Mouse (Mus musculus) adrenal gland (tissue): ENCODE data around the gene Scn4a.
"Not testable (repeated sequence)": the region's sequence is repeated elsewhere in the genome, so short reads cannot be mapped to it uniquely, and the experiment has no call there.

Source experiments
- intact Hi-C: fragments of 180-260 bp; cut with DNase I; formaldehyde crosslinking; loops from one replicate; pipeline ENCODE4 v1.15.1; 2025

Gene Scn4a

GRCm38 (mm10) chr11:106359350-106359749, 6.3 kb upstream of the Scn4a start:
- intact Hi-C loops, result no loop called here

DNA sequence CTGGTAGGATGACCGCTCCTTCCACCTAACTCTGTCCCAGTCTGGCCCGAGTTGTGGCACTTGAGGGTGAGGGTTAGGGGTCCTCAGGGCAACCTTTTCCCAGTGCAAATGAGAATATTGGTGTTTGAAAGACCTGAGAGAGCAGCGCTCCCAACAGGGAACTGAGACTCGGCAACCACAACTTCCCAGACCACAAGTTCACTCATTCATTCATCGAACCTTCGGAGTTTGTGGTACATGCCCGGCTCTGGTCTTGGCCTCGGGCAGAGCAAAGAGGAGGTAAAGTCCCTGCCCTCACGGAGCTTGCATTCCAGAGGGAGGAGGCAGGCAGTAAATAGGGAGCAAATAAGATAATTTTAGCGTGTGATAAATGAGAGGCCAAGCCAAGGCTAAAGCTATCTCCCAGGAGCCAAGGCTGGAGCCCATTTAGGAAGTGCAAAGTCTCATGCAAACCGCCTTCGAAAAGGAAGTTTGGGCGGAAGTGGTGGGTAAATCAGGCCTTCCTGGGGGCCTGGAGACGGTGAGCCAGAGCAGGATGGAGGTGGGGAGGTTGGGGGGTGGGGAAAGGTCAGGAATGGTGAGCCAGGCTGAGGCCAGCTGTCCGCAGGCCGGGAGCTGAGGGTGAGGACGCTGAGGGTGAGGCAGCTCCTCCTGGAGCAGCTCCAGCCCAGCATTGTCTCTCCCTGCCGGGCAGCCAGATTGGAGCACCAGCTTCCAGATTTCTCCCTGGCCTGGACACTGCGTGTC, 2.5 kb upstream of the Scn4a start:
- intact Hi-C loops, result no loop called here

DNA sequence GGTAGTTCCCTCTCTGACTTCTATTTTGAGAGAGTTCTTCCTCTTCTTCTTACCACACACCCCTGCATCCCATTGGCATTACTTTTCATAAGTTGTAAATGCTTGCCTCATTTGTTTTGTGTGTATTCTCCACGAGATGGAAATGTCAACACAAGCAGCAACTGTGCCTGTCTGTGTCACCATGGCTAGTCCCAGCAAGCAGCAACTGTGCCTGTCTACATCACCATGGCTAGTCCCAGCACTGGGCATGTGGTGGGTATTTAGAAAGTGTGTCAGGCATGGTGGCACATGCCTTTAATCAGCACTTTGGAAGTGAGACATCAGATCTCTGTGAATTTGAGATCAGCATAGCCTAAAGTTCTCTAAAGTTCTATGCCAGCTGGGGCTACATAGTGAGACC, 1.1 kb upstream of the Scn4a start:
- intact Hi-C loops, result no loop called here

GRCm38 (mm10) chr11:106351941-106352340, 1.1 kb downstream of the Scn4a start:
- intact Hi-C loops, result no loop called here

DNA sequence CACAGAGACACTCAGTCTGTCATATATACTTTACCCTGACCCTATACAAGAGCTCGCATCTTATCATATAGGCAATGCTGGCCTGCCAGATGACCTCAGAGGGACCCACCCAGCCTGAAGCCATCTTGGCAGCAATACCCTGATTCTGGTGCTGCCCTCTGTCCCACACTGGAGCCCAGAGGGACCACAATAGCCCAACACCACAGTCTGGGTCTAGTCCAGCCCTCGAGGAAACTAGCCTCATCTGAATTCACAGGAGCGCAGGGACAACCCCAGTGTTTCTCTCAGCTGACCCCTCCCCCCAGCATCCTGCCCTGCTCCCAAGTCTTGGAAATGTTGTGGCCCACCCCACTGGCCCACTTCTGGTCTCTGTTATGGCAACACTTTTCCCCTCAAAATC, 1.8 kb downstream of the Scn4a start:
- intact Hi-C loops, result no loop called here

DNA sequence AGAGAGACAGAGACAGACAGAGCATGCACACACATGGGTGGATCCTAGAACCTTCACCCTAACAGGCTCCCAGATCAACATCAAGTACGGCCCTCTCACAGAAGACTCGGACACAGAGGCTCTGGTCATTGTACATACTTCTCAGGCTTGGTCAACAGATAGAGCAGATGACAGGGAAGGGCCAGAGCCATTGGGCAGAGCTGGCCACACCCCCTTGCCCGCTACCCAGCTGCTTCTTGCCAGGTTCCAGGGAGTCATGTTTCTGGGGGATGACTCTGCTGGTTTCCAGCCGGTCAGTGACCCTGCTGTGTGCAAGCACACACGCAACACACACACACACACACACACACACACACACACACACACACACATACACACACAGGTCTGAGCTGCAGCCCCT, 2.2 kb downstream of the Scn4a start:
- intact Hi-C loops, result no loop called here

DNA sequence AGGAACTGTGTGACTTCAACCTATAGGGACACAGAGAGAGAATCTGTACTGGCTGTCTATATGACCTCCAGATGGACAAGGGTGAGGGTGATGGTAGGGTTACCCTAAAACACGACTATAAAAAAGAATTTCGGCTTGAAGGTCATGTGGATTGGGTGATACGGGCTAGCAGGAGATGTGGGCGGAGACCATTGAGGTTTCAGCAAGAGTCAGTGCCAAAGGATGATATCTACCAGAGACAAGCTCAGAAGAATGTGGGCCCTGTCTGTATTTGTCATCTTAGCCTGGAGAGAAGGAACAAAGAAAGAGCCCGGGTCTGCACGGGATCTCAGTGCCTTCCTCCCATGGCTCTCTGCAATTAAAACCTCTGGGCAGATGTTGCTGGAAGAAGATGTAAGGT, 3.3 kb downstream of the Scn4a start:
- intact Hi-C loops, result no loop called here

- intact Hi-C loops, result no loop called here
These were observed 8.2 kb downstream of the Scn4a start for GRCm38 (mm10) chr11:106344910-106345309.

GRCm38 (mm10) chr11:106340990-106341520, 12.0 kb downstream of the Scn4a start:
- intact Hi-C loops, result no loop called here

DNA sequence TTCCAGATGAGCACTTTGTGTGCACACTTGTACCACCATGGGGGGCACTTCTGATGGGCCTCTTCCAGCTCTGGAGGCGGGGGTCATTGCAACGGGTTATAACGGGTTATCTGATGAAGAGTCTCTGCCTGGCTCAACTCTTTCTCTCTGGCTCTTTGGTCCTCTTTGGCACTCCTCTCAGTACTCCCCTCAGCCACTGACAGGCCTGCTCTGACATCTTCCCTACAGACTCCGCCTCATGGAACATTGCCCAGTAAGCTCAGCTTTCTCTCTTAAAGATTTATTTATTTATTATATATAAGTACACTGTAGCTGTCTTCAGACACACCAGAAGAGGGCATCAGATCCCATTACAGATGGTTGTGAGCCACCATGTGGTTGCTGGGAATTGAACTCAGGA, 13.8 kb downstream of the Scn4a start:
- intact Hi-C loops, result not testable (repeated sequence)

DNA sequence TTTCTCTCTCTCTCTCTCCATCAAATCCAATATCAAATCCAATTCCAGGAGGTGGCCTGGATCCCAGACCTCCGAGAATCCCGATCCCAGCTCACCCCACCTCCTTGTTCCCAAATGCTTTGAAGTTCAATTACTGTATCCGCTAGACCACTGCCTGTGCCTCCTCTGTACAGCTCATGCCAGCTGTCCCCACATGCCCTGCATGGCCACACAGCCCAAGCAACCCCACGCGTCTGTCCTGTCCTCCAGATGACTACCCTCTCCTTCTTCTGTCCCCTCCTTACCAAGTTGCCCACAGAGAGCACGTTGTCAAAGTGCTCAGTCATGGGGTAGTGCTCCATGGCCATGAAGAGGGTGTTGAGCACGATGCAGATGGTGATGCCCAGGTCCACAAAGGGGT, 14.2 kb downstream of the Scn4a start:
- intact Hi-C loops, result no loop called here

DNA sequence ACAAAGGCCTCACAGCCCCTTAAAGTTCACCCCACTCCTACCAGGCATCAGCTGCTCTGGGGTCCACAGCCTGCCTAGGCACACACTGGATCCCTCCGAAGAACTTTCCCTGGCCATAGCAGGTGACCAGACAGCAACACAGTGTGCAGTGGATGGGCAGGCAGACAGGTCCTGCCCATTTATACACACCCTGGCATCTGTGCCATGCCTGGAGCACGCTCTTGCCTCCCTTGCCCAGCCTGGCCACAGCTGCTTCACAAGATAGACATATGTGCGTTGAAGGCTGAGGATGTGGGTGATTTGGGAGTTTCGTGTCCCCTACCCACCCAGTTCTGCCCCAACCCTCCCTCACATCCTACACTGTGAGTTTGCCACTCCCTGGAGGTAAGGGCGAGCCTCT, 15.1 kb downstream of the Scn4a start:
- intact Hi-C loops, result no loop called here

DNA sequence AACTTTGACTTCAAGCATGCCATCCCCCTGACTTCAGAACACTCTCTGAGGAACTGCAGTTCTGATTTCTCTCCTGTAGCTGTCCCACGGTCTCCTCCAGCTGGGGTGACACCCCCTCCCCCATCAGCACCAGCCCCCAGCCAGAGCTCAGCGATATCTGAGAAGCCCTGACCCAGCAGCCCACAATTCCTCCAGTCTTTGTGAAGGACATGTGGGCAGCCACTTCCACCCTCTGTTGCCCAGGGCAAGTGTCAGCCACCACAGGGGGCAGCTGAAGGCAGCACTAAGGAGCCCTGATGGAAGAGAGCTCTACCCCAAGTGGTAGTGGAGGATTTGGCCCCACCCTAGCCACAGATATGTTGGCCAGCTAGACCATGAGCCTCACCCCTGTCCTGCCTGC, 19.0 kb downstream of the Scn4a start:
- intact Hi-C loops, result no loop called here

- intact Hi-C loops, result no loop called here
These were observed 20.6 kb downstream of the Scn4a start for GRCm38 (mm10) chr11:106332458-106332857.

DNA sequence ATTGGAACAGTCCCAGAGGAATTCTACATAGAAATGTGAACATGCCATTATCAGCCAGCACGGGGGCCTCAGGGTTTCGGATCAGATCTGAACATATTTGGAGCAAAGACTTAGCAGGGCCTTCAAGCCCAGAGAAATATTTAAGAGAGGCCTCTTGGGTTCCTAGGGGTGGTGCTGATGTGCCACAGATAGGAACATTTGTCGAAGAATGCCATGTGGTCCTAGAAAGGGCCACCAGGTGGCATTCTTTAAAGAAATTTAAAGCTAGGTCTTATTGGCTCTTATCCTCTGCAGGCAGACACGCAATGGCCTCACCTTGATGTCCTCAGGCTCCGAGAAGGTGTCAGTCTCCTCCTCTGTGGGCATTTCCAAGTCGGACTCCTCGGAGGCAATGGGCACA, 23.4 kb downstream of the Scn4a start:
- intact Hi-C loops, result loop anchor here (5.0 kb wide), 1 partner anchor 33 kb away; no protein-coding TSS in a partner anchor

GRCm38 (mm10) chr11:106329128-106329527, 24.0 kb downstream of the Scn4a start:
- intact Hi-C loops, result loop anchor here (5.0 kb wide), 1 partner anchor 33 kb away; no protein-coding TSS in a partner anchor

GRCm38 (mm10) chr11:106328521-106328920, 24.6 kb downstream of the Scn4a start:
- intact Hi-C loops, result loop anchor here (5.0 kb wide), 1 partner anchor 34 kb away; no protein-coding TSS in a partner anchor

DNA sequence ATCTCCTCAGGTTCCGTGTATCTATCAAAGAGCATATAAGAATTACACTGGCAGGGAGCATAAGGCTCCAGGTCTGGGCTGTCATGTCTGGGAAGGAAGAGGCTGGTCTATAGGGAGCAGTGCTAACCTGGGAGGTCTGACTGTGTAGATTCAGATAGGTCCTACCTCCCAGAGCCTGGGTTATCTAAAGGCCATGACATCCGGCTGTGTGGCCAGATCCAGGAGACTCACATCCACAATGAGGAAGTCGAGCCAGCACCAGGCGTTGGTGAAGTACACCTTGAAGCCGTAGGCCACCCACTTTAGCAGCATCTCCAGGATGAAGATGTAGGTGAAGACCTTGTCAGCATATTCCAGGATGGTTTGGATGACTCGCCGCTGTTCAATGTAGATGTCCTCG, 26.6 kb downstream of the Scn4a start:
- intact Hi-C loops, result loop anchor here (5.0 kb wide), 1 partner anchor 36 kb away; no protein-coding TSS in a partner anchor

DNA sequence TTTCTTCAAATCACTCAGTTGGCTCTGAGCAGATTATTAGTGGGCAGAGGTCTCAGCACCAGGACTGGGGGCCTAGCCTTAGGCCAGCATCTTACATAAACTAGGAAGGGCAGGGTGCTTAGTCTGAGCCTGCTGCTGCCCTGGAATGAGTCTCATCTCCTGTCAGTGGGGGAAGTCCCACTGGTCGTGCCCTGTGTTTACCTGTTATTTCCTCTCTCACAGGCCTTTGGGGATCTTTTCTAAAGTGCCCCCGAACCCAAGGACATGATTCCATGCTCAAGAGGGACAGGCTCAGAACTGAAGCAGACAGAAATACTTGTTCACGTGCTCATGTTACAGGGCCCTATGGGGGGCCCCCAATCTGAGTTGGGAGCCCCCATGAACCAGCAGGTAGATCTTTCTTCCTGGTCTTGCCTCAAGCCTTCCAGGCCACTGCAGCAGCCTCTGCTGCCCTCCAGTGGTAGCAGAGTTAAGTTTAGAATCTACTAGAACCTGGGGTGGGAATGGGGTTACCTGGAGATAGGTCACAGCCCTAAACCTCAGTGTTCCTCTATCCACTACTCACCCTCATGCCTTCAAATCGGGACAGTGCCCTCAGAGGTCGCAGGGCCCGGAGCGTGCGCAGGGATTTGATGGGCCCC, 27.4 kb downstream of the Scn4a start:
- intact Hi-C loops, result loop anchor here (5.0 kb wide), 1 partner anchor 37 kb away; no protein-coding TSS in a partner anchor

DNA sequence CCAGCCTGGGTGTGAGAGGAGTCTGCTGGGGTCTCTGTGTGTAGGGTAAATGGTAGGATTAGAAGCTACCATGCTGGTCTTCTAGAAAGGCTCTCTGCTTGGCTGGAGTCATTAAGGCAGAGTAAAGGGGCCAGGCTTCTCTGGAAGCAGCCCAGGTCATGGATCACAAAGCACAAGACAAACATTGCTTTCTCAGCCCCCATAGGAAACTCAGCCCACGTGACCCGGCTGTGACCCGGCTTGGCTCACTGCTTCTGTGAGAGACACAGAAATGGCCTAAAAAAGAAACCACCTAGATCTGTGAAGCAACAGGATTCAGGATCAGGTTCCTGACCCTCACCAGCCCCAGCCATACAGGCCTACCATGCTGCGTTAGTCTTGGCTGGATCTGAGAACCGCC, 28.2 kb downstream of the Scn4a start:
- intact Hi-C loops, result loop anchor here (5.0 kb wide), 1 partner anchor 37 kb away; no protein-coding TSS in a partner anchor

- intact Hi-C loops, result no loop called here
These were observed 34.4 kb downstream of the Scn4a start for GRCm38 (mm10) chr11:106318406-106319366.
